Mouse (Mus musculus): ENCODE results near the gene Actn4.

- TF ChIP-seq CTCF (conservative IDR thresholded peaks at IDR 0.05; ENCODE audit: insufficient read depth, insufficient read length, low read depth, low read length) (no peak), POLR2A (IDR thresholded peaks at IDR 0.05; ENCODE audit: low read depth, low read length) (no peak)
Observed at GRCm38 (mm10) chr7:28969672-28970394, 7.7 kb upstream of the Actn4 start.
